Mouse (Mus musculus): ENCODE results near the gene Obscn.
A peak's percentile ranks its signal among the peaks of the same experiment; 100 is the strongest.

The Obscn gene

DNA sequence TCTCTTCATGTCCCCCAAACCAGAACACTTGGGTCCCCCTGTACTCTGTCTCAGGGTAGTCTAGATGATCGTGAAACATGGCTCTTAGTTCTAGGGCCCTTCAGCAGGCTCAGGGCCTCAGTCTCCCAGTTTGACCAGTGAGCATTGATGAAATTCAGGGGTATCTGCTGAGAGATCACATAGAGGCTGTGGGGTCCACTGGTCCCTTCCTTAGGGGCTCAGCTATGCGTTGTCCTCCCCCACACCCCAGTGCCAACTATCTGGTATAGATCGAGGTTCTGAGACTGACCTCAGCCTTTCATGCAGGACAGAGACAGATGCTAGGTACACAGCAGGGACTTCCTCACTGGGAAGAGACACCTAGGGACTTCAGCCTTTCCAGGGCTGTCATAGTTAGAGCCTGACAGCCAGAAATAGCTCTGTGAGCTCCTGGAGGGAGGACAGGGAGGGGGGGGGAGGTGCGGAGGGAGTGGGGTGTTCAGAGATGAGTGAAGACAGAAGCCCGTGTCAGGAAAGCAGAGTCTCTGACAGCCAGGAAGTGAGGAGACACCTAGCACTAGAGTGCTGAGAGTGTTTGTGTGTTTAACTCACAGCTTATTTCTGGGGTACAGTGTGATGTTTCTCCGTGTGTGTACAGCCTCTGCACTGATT, 152.4 kb downstream of the Obscn start:
- DNase-seq (ENCODE audit: low spot score in 2 of 2), result no peak

GRCm38 (mm10) chr11:58982471-58983097, 153.6 kb downstream of the Obscn start:
- peak in 1 of 2 experiments; percentile 83 for DNase-seq (ENCODE audit: low spot score in 2 of 2)

DNA sequence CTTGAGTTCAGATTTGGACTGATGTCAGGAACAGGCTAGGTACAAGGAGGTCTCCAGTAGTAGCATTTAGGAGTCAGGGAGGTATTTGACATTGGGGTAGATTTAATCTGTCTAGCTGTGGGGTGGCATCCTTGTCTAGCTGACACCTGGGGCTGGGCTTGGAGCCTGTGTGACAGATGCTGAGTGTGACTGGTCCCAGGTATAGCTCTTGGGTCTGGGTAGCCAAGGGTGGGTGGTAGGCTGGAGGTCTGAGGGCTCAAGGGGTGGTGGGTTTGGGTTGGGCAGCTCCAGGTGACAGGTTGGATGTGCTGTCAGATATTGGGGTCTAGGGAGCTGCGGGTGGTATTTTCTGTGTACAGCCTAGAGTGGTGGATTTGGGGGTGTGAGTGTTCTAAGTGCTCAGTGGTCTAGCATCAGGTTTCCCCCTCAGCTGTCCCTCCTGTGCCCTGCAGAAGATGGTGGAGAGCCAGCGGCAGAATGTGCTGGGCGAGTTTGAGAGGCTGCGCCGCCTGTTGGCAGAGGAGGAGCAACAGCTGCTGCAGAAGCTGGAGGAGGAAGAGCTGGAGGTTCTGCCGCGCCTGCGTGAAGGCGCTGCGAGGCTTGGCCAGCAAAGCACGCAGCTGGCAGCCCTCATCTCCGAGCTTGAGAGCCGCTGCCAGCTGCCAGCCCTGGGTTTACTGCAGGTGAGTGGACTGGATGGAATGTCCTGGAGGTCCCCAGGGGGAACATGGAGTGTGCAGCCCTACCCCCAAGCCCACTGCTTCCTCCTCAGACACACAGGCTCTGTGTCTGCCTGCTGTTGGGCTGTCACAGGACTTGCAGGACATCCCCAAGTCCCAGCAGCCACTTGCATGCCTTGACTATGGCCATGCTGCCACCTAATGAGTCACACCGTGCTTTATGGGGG, 154.4 kb downstream of the Obscn start:
- DNase-seq (ENCODE audit: low spot score in 2 of 2), result peak; percentile 46 to 83

DNA sequence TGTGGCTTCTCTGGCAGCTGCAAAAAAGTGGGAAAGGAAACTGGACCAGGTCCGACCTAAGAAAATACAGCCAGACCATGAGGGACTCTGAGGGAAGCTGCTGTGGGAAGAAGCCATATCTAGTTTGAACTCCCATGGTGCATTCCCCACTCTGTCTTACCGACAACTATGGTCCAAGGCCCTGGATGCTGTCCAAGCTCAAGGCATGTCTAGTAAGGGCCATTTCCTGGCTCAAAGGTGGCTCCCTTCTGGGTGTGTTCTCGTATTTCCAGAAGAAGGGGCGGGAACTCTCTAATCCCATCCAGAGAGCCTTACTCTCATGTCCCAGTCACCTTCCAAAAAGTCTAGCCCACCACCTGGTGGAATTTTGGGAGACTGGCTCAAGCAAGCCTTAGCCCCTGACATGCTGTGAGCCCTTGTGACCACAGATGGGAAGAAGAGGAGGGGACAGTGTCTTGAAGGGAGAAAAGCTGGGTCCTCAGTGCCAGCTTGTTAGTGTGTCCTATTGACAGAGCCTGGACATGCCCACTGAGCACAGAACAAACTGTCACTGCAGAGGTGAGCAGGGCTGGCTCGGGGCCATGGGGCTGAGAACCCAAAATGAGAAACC, 155.7 kb downstream of the Obscn start:
- no peak for DNase-seq (ENCODE audit: low spot score in 2 of 2)

DNA sequence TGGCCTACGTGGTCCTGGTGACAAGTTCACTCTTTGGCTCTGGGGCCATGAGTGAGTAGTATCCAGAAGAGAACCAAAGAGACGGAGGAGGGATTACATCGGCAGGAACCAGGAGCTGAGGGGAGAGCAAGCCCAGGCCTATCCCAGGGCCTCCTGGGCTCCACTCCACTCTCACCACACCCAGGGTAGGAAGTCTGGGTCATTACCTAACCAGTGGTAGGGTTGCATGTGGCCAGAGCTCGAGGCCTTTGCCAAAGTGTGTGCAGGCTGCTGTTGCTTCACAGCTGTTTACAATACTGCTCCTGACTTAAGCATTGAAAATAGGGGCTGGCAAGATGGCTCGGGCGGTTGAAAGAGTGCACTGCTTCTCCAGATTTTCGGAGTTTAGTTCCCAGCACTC, 156.5 kb downstream of the Obscn start:
- DNase-seq (ENCODE audit: low spot score in 2 of 2), result no peak

DNA sequence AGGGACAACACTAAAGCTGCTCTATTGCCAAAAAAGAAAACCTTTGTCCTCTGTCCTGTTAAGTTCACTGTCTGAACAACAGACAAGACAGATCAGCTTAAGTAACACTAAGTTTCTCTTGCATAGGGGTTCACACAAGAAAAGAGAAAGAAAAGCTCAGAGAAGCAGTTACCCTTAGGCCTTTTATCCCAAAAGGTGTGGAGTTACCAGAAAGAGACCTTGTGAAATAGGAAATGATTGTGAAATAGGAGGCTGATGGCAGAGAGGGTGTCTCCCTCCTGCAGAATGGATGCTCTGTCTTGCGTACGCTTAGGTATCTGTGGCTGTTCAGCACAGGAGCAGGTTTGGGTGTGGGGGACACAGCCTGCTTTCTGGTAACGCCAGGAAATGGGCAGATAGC, 157.0 kb downstream of the Obscn start:
- no peak for DNase-seq (ENCODE audit: low spot score in 2 of 2)

GRCm38 (mm10) chr11:58978706-58979030, 157.5 kb downstream of the Obscn start:
- DNase-seq (ENCODE audit: low spot score in 2 of 2), result no peak

DNA sequence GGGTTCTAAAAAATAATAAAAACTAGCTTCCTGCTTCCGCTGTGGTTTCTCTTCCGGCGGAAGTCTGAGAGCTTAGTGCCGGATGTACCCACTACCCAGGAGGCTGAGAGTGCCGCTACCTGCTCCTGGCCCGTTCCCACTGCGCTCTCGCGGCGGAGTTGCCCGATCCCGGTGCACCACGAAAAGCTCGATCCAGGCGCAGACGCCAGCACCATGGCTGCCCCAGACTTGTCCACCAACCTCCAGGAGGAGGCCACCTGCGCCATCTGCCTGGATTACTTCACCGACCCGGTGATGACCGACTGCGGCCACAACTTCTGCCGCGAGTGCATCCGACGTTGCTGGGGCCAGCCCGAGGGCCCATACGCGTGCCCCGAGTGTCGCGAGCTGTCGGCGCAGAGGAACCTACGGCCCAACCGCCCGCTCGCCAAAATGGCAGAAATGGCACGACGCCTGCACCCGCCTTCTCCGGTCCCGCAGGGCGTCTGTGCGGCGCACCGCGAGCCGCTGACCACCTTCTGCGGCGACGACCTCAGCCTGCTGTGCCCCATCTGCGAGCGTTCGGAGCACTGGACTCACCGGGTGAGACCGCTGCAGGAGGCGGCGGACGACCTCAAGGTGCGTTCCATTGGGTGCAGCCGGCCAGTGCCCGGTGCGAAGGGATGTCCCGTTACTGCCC, 158.0 kb downstream of the Obscn start, which contains the start of gene Trim11:
Trim11 (plus strand) TSS at position 67 of the 679 bp plus-strand sequence.
- peak; percentile 60 to 65 for DNase-seq (ENCODE audit: low spot score in 2 of 2)

DNA sequence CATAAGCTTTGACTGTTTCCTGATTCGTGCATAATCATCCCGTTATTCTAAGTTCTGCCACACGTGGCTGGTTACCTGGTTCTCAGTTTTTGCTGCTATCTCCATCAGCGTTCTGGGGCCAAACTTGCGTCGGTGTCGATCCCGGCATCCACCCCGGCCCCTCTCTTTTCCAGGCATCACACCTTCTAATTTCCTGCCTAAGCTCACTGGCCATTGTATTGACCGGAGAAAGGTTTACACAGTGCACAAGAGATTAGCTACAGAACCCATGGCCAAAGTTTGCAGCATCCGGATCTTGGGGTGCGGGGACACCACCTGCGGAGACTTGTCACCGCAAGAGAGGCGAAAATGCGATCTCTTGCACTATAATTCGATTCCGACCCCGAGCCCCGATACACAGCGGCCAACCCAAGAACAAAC, 158.6 kb downstream of the Obscn start:
- DNase-seq (ENCODE audit: low spot score in 2 of 2), result no peak

- peak; percentile 35 to 36 for DNase-seq (ENCODE audit: low spot score in 2 of 2)
These were observed 159.1 kb downstream of the Obscn start for GRCm38 (mm10) chr11:58977150-58977549.

- DNase-seq (ENCODE audit: low spot score in 2 of 2), result no peak
These were observed 161.8 kb downstream of the Obscn start for GRCm38 (mm10) chr11:58974414-58974813.

- no peak for DNase-seq (ENCODE audit: low spot score in 2 of 2)
These were observed 164.4 kb downstream of the Obscn start for GRCm38 (mm10) chr11:58971796-58972195.

GRCm38 (mm10) chr11:58970831-58971530, 165.2 kb downstream of the Obscn start:
- DNase-seq (ENCODE audit: low spot score in 2 of 2), result no peak

GRCm38 (mm10) chr11:58969659-58970058, 166.5 kb downstream of the Obscn start:
- no peak for DNase-seq (ENCODE audit: low spot score in 2 of 2)

- DNase-seq (ENCODE audit: low spot score in 2 of 2), result no peak
These were observed 167.2 kb downstream of the Obscn start for GRCm38 (mm10) chr11:58969027-58969426.

GRCm38 (mm10) chr11:58968551-58968950, 167.7 kb downstream of the Obscn start:
- DNase-seq (ENCODE audit: low spot score in 2 of 2), result no peak

- peak in 1 of 2 experiments; percentile 61 for DNase-seq (ENCODE audit: low spot score in 2 of 2)
These were observed 168.9 kb downstream of the Obscn start for GRCm38 (mm10) chr11:58967346-58967745.

DNA sequence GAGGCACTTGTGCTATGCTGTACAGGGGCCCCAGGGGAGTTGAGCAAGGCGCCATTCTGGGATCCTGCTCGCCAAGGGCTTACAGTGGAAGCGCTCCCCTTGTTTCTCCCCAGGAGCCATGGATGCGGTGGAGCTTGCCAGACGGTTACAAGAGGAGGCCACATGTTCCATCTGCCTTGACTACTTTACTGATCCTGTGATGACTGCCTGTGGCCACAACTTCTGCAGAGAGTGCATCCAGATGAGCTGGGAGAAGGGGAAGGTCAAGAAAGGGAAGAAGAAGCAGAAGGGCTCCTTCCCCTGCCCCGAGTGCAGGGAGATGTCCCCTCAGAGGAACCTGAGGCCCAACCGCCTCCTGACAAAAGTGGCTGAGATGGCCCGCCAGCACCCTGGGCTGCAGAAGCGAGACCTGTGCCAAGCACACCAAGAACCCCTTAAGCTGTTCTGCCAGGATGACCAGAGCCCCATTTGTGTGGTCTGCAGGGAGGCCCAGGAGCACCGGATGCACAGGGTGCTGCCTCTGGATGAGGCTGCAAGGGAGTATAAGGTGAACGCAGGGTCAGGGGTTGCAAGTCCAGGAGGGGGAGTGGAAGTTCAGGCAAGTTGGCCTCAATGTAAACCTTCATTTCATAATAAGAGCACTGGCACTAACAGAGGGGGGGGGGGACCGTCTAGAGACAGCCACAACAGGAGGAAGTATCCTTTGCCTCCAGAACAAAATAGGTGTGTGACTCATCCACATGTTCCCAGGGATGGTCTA, 171.0 kb downstream of the Obscn start:
- DNase-seq (ENCODE audit: low spot score in 2 of 2), result no peak

GRCm38 (mm10) chr11:58964216-58964615, 172.0 kb downstream of the Obscn start:
- DNase-seq (ENCODE audit: low spot score in 2 of 2), result no peak

DNA sequence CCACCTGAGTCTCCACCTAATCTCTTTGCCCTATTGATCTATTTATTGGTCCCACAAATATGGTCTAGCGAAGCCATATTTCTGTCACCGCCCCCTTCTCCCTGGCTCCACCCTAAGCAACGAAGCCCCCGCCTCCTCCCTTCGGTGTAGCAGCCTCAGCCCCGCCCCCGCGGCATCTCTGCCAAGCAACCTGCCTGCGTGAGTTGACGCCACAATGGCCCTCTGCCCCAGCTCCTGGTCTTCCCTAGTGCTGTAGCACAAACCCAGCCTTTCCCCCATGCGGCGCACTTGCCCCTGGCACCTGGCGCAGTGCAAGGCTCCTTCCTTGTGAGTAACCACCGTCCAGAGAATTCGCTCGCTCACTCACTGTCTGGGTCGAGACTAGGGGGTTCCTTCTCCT, 172.7 kb downstream of the Obscn start:
- no peak for DNase-seq (ENCODE audit: low spot score in 2 of 2)

Data from natural killer cell, adult 2 months (primary cell).